Mouse (Mus musculus) liver, postnatal 0 days (tissue): ENCODE measurements around the gene Smyd3.

Experiments
- CTCF ChIP-seq: sonication (generic); IDR thresholded peaks from 2 replicates; pipeline ENCODE4 v1.5.1; 2016; ENCODE audit warnings: antibody characterized with exemption, low read depth
- EP300 ChIP-seq: IDR thresholded peaks from 2 replicates; pipeline ENCODE4 v1.6.1; 2016; ENCODE audit warnings: antibody characterized with exemption, low read depth, mild to moderate bottlenecking

DNA sequence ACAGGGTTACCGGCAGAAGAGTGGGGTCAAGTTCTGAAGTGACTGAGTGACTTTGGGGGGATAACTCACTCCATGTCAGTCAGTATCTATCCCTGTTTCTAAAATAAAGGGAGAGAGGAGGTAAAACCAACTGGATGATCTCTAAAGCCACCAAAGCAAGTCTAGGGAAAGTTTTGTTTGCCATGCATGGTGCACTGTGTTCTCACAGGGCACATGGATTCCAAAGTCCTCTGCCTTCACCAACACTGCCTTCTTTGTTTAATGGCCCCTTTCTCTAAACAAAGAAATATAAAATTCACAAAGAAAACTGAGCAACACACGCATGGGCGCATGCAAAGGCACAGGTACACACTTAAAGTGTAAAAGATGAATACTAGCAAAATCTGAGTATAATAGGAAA lies 403.5 kb downstream of the Smyd3 start:
- no peak for TF ChIP-seq CTCF
- no peak for TF ChIP-seq EP300
